Mouse (Mus musculus) liver, postnatal 0 days (tissue): ENCODE results near the gene 1700056E22Rik.

ENCODE experiments used
- CTCF ChIP-seq: sonication (generic); IDR thresholded peaks from 2 replicates; pipeline ENCODE4 v1.5.1; 2016; ENCODE audit warnings: antibody characterized with exemption, low read depth
- EP300 ChIP-seq: IDR thresholded peaks from 2 replicates; pipeline ENCODE4 v1.6.1; 2016; ENCODE audit warnings: antibody characterized with exemption, low read depth, mild to moderate bottlenecking

DNA sequence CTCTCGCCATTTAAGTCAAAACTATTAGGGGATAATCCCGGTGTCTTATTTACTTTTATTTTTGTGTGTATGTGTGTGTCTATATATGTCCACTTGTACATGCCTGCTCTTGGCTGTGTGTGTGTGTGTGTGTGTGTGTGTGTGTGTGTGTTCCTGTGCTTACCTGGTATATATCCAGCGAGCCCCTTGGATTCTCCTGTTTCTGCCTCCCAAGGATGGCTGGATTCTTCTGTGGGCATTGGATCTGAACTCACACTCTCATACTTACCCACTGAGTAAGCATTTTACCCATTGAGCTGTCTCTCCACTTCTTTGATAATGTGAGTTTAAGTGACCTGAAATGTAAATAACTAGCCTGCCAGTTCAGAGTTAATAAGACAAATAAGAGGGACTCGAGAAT, 19.6 kb upstream of the 1700056E22Rik start:
- TF ChIP-seq CTCF (no peak), EP300 (no peak)
